Mouse (Mus musculus): ENCODE results near the gene Mta3. TPM values are rescaled to one million over a fixed set of nuclear protein-coding genes. Genes with fewer than 3 reads are reported as not detected.

The Mta3 gene
- polyA plus RNA-seq, 1 experiment from 2014 or later = 36.4 TPM

GRCm38 (mm10) chr17:83777462-83778051, 71.6 kb downstream of the Mta3 start:
- no peak overlapping the region for H3K27ac ChIP-seq (ENCODE audit: low read length)
- no peak overlapping the region for H3K9ac ChIP-seq (ENCODE audit: low read length)
- ATAC-seq (ENCODE audit: insufficient read depth, low FRiP score) = no peak
- H3K36me3 ChIP-seq (ENCODE audit: control insufficient read depth, insufficient read depth, low read length) = 0 out of 2 replicates have a peak, but pooled peaks cover 3% of the 10 kb centered on the region
- no peak overlapping the region for H3K4me2 ChIP-seq (ENCODE audit: low read depth, low read length)
- no peaks in the 10 kb centered on the region for H3K4me1 ChIP-seq (ENCODE audit: control insufficient read depth, insufficient read depth, low read length)
- WGBS = 75% methylated on average over 9 of the region's 9 CpGs
- H3K9me3 ChIP-seq (replicated peaks; ENCODE audit: control insufficient read depth, low read length) = no peaks in the 10 kb centered on the region
- H3K4me3 ChIP-seq (replicated peaks; ENCODE audit: low read length) = no peak overlapping the region
- no peaks in the 10 kb centered on the region for H3K27me3 ChIP-seq (ENCODE audit: control insufficient read depth, insufficient read depth, low read length)

DNA sequence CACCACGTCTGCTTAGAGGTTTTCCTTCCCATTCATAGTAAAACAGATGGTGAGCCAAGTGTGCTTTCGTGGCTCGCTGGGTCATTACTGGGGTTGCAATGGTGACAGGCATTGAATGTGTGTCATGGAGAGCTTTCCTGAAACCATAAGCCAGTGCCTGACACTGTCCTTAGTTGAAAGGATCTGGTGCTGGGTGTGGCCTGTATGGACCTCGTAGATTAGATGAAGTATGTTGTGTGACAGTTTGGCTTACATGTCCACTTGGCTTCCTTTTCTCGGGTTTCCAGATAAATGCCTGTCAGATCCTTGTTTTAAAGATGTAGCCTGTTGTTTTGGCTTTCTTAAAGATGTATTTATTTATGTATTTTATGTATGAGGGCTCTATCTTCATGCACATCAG, 74.3 kb downstream of the Mta3 start:
- no peak for ATAC-seq (ENCODE audit: insufficient read depth, low FRiP score)
- Histone ChIP-seq H3K9me3 (replicated peaks; ENCODE audit: control insufficient read depth, low read length) (no peaks in the 10 kb centered on the region), H3K27me3 (ENCODE audit: control insufficient read depth, insufficient read depth, low read length) (no peaks in the 10 kb centered on the region), H3K36me3 (ENCODE audit: control insufficient read depth, insufficient read depth, low read length) (0 out of 2 replicates have a peak, but pooled peaks cover 10% of the 10 kb centered on the region), H3K27ac (ENCODE audit: low read length) (no peak overlapping the region), H3K4me3 (replicated peaks; ENCODE audit: low read length) (no peak overlapping the region), H3K9ac (ENCODE audit: low read length) (no peak overlapping the region), H3K4me2 (ENCODE audit: low read depth, low read length) (no peak overlapping the region), H3K4me1 (ENCODE audit: control insufficient read depth, insufficient read depth, low read length) (no peaks in the 10 kb centered on the region)
- WGBS = 81% methylated on average over 5 of the region's 5 CpGs

DNA sequence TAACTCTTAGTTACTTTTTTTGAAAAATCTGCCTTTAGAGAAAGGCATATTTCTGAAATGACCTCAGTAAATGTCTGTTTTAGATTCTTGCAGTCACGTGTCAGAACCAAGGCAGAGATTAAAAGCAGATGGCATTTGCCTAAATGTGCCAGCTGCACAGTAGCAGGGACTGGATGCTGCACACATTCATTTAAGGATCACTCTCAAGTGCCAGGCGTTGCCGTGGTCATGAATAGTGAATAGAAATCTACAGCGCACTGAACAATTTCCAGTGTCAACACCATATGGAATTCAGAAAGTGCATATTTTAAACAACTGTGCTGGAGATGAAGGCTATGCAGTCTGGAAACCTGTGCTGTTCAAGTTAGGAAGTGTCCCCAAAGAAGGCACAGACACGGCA, 76.8 kb downstream of the Mta3 start:
- H3K36me3 ChIP-seq (ENCODE audit: control insufficient read depth, insufficient read depth, low read length) = peaks cover 18% of the 10 kb centered on the region; the same call in 1 of the 2 replicates
- H3K9me3 ChIP-seq (replicated peaks; ENCODE audit: control insufficient read depth, low read length) = no peaks in the 10 kb centered on the region
- H3K4me2 ChIP-seq (ENCODE audit: low read depth, low read length) = no peak overlapping the region
- H3K9ac ChIP-seq (ENCODE audit: low read length) = no peak overlapping the region
- no peak overlapping the region for H3K4me3 ChIP-seq (replicated peaks; ENCODE audit: low read length)
- ATAC-seq (ENCODE audit: insufficient read depth, low FRiP score) = no peak
- 65% methylated on average over 5 of the region's 5 CpGs for WGBS
- H3K4me1 ChIP-seq (ENCODE audit: control insufficient read depth, insufficient read depth, low read length) = no peaks in the 10 kb centered on the region
- H3K27me3 ChIP-seq (ENCODE audit: control insufficient read depth, insufficient read depth, low read length) = no peaks in the 10 kb centered on the region
- H3K27ac ChIP-seq (ENCODE audit: low read length) = no peak overlapping the region

- Histone ChIP-seq H3K27me3 (ENCODE audit: control insufficient read depth, insufficient read depth, low read length) (no peaks in the 10 kb centered on the region), H3K27ac (ENCODE audit: low read length) (no peak overlapping the region), H3K4me2 (ENCODE audit: low read depth, low read length) (no peak overlapping the region), H3K4me3 (replicated peaks; ENCODE audit: low read length) (no peak overlapping the region), H3K9me3 (replicated peaks; ENCODE audit: control insufficient read depth, low read length) (no peaks in the 10 kb centered on the region), H3K9ac (ENCODE audit: low read length) (no peak overlapping the region), H3K36me3 (ENCODE audit: control insufficient read depth, insufficient read depth, low read length) (peaks cover 15% of the 10 kb centered on the region; the same call in 1 of the 2 replicates), H3K4me1 (ENCODE audit: control insufficient read depth, insufficient read depth, low read length) (no peaks in the 10 kb centered on the region)
- ATAC-seq (ENCODE audit: insufficient read depth, low FRiP score) = no peak
- 88% methylated on average over 6 of the region's 6 CpGs for WGBS
Observed at GRCm38 (mm10) chr17:83786418-83786817, 80.5 kb downstream of the Mta3 start.

- no peaks in the 10 kb centered on the region for H3K9me3 ChIP-seq (replicated peaks; ENCODE audit: control insufficient read depth, low read length)
- H3K4me3 ChIP-seq (replicated peaks; ENCODE audit: low read length) = no peak overlapping the region
- no peaks in the 10 kb centered on the region for H3K4me1 ChIP-seq (ENCODE audit: control insufficient read depth, insufficient read depth, low read length)
- no peak for ATAC-seq (ENCODE audit: insufficient read depth, low FRiP score)
- peaks cover 9% of the 10 kb centered on the region; the same call in 1 of the 2 replicates for H3K36me3 ChIP-seq (ENCODE audit: control insufficient read depth, insufficient read depth, low read length)
- no peak overlapping the region for H3K4me2 ChIP-seq (ENCODE audit: low read depth, low read length)
- H3K27me3 ChIP-seq (ENCODE audit: control insufficient read depth, insufficient read depth, low read length) = no peaks in the 10 kb centered on the region
- 80% methylated on average over 5 of the region's 5 CpGs for WGBS
- H3K27ac ChIP-seq (ENCODE audit: low read length) = no peak overlapping the region
- H3K9ac ChIP-seq (ENCODE audit: low read length) = no peak overlapping the region
Observed at GRCm38 (mm10) chr17:83790158-83790557, 84.2 kb downstream of the Mta3 start.

DNA sequence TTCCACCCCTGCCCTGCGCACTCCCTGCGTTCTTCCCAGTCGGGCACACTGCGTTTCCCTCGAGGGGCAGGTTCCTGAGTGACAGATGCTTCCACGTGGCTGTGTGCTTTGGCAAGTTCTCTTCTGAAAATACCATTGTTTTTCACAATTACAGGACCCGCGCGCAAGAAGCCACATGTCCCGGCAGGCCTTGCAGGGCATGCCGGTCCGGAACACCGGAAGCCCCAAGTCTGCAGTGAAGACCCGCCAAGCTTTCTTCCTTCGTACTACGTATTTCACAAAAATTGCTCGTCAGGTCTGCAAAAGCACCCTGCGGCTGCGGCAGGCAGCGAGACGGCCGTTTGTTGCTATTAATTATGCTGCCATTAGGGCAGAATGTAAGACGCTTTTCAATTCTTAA, 86.4 kb downstream of the Mta3 start:
- no peak overlapping the region for H3K27ac ChIP-seq (ENCODE audit: low read length)
- H3K9ac ChIP-seq (ENCODE audit: low read length) = no peak overlapping the region
- H3K4me3 ChIP-seq (replicated peaks; ENCODE audit: low read length) = no peak overlapping the region
- no peak overlapping the region for H3K4me2 ChIP-seq (ENCODE audit: low read depth, low read length)
- no peaks in the 10 kb centered on the region for H3K36me3 ChIP-seq (ENCODE audit: control insufficient read depth, insufficient read depth, low read length)
- ATAC-seq (ENCODE audit: insufficient read depth, low FRiP score) = no peak
- no peaks in the 10 kb centered on the region for H3K4me1 ChIP-seq (ENCODE audit: control insufficient read depth, insufficient read depth, low read length)
- WGBS = 85% methylated on average over 23 of the region's 23 CpGs
- H3K27me3 ChIP-seq (ENCODE audit: control insufficient read depth, insufficient read depth, low read length) = no peaks in the 10 kb centered on the region
- no peaks in the 10 kb centered on the region for H3K9me3 ChIP-seq (replicated peaks; ENCODE audit: control insufficient read depth, low read length)

DNA sequence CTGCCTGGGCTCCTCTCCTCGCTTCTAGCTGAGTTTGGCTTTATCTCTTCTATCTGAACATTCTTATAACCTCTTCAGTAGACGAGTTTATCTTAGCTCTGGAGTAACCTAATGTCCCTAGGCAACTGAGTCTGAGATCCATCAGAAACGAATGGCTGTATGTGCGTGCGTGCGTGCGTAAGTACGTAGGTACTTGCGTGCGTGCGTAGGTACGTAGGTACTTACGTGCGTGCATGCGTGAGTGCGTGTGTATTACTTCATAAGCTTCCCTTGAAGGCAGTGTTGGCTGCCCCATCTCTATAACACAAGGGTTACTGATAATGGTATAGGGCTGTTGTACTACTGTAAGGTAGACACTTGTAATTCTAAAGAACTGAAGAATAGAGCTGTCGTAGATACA, 89.2 kb downstream of the Mta3 start:
- no peaks in the 10 kb centered on the region for H3K4me1 ChIP-seq (ENCODE audit: control insufficient read depth, insufficient read depth, low read length)
- H3K27me3 ChIP-seq (ENCODE audit: control insufficient read depth, insufficient read depth, low read length) = no peaks in the 10 kb centered on the region
- no peaks in the 10 kb centered on the region for H3K9me3 ChIP-seq (replicated peaks; ENCODE audit: control insufficient read depth, low read length)
- H3K9ac ChIP-seq (ENCODE audit: low read length) = no peak overlapping the region
- no peaks in the 10 kb centered on the region for H3K36me3 ChIP-seq (ENCODE audit: control insufficient read depth, insufficient read depth, low read length)
- H3K4me2 ChIP-seq (ENCODE audit: low read depth, low read length) = no peak overlapping the region
- no peak overlapping the region for H3K27ac ChIP-seq (ENCODE audit: low read length)
- WGBS = 96% methylated on average over 17 of the region's 17 CpGs
- no peak overlapping the region for H3K4me3 ChIP-seq (replicated peaks; ENCODE audit: low read length)
- ATAC-seq (ENCODE audit: insufficient read depth, low FRiP score) = no peak

- WGBS = 93% methylated on average over 11 of the region's 11 CpGs
- H3K4me2 ChIP-seq (ENCODE audit: low read depth, low read length) = no peak overlapping the region
- no peak overlapping the region for H3K27ac ChIP-seq (ENCODE audit: low read length)
- no peak overlapping the region for H3K9ac ChIP-seq (ENCODE audit: low read length)
- H3K36me3 ChIP-seq (ENCODE audit: control insufficient read depth, insufficient read depth, low read length) = no peaks in the 10 kb centered on the region
- H3K27me3 ChIP-seq (ENCODE audit: control insufficient read depth, insufficient read depth, low read length) = no peaks in the 10 kb centered on the region
- no peaks in the 10 kb centered on the region for H3K4me1 ChIP-seq (ENCODE audit: control insufficient read depth, insufficient read depth, low read length)
- H3K4me3 ChIP-seq (replicated peaks; ENCODE audit: low read length) = no peak overlapping the region
- no peaks in the 10 kb centered on the region for H3K9me3 ChIP-seq (replicated peaks; ENCODE audit: control insufficient read depth, low read length)
- no peak for ATAC-seq (ENCODE audit: insufficient read depth, low FRiP score)
Observed at GRCm38 (mm10) chr17:83799506-83800050, 93.6 kb downstream of the Mta3 start.

GRCm38 (mm10) chr17:83803987-83804386, 98.0 kb downstream of the Mta3 start:
- Histone ChIP-seq H3K27me3 (ENCODE audit: control insufficient read depth, insufficient read depth, low read length) (no peaks in the 10 kb centered on the region), H3K4me1 (ENCODE audit: control insufficient read depth, insufficient read depth, low read length) (no peaks in the 10 kb centered on the region), H3K36me3 (ENCODE audit: control insufficient read depth, insufficient read depth, low read length) (no peaks in the 10 kb centered on the region), H3K9me3 (replicated peaks; ENCODE audit: control insufficient read depth, low read length) (no peaks in the 10 kb centered on the region), H3K9ac (ENCODE audit: low read length) (no peak overlapping the region), H3K4me3 (replicated peaks; ENCODE audit: low read length) (no peak overlapping the region), H3K27ac (ENCODE audit: low read length) (no peak overlapping the region), H3K4me2 (ENCODE audit: low read depth, low read length) (no peak overlapping the region)
- 59% methylated on average over 9 of the region's 9 CpGs for WGBS
- no peak for ATAC-seq (ENCODE audit: insufficient read depth, low FRiP score)

All from stomach, embryonic 16.5 days (tissue).